Mouse (Mus musculus) myocyte (in vitro differentiated cells): ENCODE results near the gene Mapk10.

Source experiments
- CEBPB ChIP-seq: IDR thresholded peaks from 2 replicates; pipeline ENCODE4 v1.6.1; 2011; ENCODE audit warnings: mild to moderate bottlenecking, moderate library complexity; ENCODE audit not compliant: poor library complexity, insufficient read depth, severe bottlenecking
- E2F4 ChIP-seq: IDR thresholded peaks from one replicate; pipeline ENCODE4 v1.6.1; 2011; ENCODE audit warnings: mild to moderate bottlenecking, control low read depth, moderate library complexity; ENCODE audit not compliant: insufficient read depth
- MAX ChIP-seq: IDR thresholded peaks from one replicate; pipeline ENCODE4 v1.6.1; 2011; ENCODE audit warnings: low read depth, mild to moderate bottlenecking, control low read depth
- MYOD1 ChIP-seq, 3 experiments: IDR thresholded peaks; one replicate each; pipeline ENCODE4 v1.6.1; 2011; ENCODE audit warnings: control low read depth in 2 of 3, low read depth in 2 of 3, mild to moderate bottlenecking in 2 of 3, moderate library complexity in 1 of 3; ENCODE audit not compliant: insufficient read length in 2 of 3, control insufficient read depth in 1 of 3
- MYOG ChIP-seq, 3 experiments: IDR thresholded peaks; one replicate each; pipeline ENCODE4 v1.6.1; 2011; ENCODE audit warnings: control low read depth in 2 of 3, low read depth in 2 of 3, mild to moderate bottlenecking in 2 of 3; ENCODE audit not compliant: insufficient read length in 2 of 3, control insufficient read depth in 1 of 3, insufficient read depth in 1 of 3
- POLR2A ChIP-seq: IDR thresholded peaks from one replicate; pipeline ENCODE4 v1.6.1; 2011; ENCODE audit warnings: low read depth, mild to moderate bottlenecking, control low read depth, moderate library complexity; ENCODE audit not compliant: insufficient read length
- POLR2AphosphoS2 ChIP-seq: IDR thresholded peaks from one replicate; pipeline ENCODE4 v1.6.1; 2011; ENCODE audit warnings: low read depth, control low read depth; ENCODE audit not compliant: insufficient read length
- SRF ChIP-seq: IDR thresholded peaks from one replicate; pipeline ENCODE4 v1.6.1; 2011; ENCODE audit warnings: low read depth; ENCODE audit not compliant: control insufficient read depth, insufficient read length
- TCF12 ChIP-seq: IDR thresholded peaks from one replicate; pipeline ENCODE4 v1.6.1; 2011; ENCODE audit warnings: mild to moderate bottlenecking, control low read depth; ENCODE audit not compliant: poor library complexity, insufficient read depth, severe bottlenecking
- TCF3 ChIP-seq: IDR thresholded peaks from one replicate; pipeline ENCODE4 v1.6.1; 2011; ENCODE audit warnings: low read depth, control low read depth; ENCODE audit not compliant: insufficient read length

DNA sequence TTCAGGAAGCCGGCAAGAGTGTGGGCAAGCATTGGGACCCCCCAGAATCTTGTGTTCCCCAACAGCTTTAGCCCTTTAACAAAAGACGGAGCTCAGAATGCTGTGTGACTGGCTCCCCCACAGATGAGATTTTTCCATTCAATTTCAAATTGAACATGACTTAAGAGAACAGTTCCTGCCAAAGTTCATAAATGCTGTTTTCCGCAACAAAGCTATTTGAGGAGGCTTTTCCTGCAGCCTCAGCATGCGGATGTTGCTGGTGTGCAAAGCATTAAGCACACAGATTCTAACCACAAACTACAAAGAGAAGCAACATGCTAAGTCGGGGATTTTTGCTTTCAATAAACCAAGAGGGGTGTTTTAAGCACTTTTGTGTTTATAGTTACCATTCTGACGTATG lies 281.0 kb downstream of the Mapk10 start:
- no peak for TF ChIP-seq TCF12
- no peak for TF ChIP-seq POLR2A
- TF ChIP-seq SRF: no peak
- no peak for TF ChIP-seq MYOG (IDR thresholded peaks at IDR 0.05; ENCODE audit: control insufficient read depth in 1 of 3, insufficient read depth in 1 of 3, insufficient read length in 2 of 3, low read depth in 2 of 3)
- no peak for TF ChIP-seq E2F4
- no peak for TF ChIP-seq MYOD1 (IDR thresholded peaks at IDR 0.05; ENCODE audit: control insufficient read depth in 1 of 3, insufficient read length in 2 of 3, low read depth in 2 of 3)
- TF ChIP-seq TCF3: no peak
- TF ChIP-seq POLR2AphosphoS2: no peak
- TF ChIP-seq CEBPB: no peak
- TF ChIP-seq MAX: no peak
